Mouse (Mus musculus): Measurements from ENCODE around the gene Map3k12. TPM values are rescaled to one million over a fixed set of nuclear protein-coding genes. Genes with fewer than 3 reads are reported as not detected.
A peak's percentile ranks its signal among the peaks of the same experiment; 100 is the strongest.

Map3k12 gene
- total RNA-seq, 2 experiments from 2014 or later = 13.2 to 13.4 TPM

DNA sequence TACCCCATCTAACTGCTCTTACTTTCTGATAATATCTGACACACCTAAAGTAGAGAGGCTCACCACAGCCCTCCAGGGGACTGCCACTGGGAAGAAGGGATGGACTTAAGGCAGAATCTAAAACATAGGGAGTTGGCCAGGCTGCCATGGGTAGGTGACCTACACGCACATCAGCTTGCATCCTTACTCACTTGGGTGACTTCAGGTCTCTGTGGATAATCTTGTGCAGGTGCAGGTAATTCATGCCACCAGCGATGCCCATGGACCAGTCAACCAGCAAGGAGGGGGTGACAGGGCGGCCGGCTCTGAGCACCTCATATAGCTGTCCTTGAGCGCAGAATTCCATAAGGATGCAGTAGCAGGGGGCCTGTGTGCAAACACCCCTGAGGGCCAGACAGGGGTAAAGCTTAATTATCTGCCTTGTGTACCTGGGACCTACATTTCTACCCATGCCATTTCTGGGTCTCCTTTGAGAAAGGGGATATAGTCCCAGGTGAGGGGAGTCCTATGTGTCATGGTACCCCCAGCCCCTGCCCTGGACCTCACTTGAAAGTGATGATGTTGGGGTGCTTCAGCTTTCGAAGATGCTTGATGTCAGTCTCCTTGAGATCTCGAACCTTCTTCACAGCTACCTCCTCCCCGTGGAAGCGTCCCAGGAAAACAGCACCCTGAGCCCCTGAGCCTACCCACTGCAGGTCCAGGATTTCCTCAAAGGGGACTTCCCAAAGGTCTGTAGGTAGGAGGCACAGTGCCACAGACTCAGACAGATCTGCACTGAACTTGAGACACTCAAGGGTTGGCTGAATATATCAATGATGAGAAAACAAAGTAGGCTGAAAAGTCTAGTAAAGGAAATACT lies 12.7 kb downstream of the Map3k12 start:
- no peak for DNase-seq (ENCODE audit: low spot score in 2 of 2)

DNA sequence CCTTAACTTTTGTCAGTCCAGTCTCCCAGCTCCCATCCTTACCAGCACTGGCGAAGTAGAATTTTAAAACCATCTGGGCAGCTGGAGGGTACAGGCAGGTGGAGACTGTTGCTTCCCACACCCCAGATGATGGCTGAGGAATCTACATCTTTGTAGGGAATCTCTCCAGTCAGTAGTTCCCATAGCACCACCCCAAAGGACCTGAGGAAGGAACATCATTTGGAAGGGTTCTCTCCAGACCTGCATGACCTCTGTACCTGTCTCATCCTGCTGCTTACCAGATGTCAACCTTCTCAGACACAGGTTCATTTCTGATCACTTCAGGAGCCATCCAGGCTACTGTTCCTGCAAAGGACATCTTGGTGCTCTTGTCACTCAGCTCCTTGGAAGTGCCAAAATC lies 13.4 kb downstream of the Map3k12 start, which contains the start of gene Gm10337:
TSS of gene Gm10337 (plus strand) at position 276 of the 400 bp plus-strand sequence.
- no peak for DNase-seq (ENCODE audit: low spot score in 2 of 2)

DNA sequence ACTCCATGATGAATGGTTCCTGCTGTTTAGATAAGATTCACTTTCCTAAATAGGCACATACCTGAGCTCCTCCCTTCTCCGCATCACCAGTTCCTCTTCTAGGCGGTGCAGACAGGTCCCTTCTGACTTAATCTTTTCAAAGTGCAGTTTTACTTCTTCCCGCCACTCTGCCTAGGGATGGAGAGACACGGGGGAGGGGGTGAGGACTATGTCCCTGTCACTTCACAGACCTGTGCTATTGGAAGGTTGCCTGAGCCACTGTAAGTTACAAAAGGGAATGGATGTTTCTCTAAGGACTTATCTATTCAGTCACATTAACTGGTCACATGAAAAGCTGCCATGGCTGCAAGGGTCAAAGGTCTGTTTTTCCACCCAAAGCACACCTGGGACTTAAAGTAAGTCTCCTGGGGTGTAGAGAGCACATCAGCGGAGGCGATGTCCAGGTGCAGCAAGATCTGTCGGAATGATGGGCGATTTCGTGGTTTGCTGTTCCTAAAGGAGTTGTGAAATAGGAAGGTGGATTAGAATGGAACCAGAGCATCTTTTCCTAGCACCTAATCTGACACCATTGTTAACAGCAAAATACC lies 14.5 kb downstream of the Map3k12 start:
- no peak for DNase-seq (ENCODE audit: low spot score in 2 of 2)

DNA sequence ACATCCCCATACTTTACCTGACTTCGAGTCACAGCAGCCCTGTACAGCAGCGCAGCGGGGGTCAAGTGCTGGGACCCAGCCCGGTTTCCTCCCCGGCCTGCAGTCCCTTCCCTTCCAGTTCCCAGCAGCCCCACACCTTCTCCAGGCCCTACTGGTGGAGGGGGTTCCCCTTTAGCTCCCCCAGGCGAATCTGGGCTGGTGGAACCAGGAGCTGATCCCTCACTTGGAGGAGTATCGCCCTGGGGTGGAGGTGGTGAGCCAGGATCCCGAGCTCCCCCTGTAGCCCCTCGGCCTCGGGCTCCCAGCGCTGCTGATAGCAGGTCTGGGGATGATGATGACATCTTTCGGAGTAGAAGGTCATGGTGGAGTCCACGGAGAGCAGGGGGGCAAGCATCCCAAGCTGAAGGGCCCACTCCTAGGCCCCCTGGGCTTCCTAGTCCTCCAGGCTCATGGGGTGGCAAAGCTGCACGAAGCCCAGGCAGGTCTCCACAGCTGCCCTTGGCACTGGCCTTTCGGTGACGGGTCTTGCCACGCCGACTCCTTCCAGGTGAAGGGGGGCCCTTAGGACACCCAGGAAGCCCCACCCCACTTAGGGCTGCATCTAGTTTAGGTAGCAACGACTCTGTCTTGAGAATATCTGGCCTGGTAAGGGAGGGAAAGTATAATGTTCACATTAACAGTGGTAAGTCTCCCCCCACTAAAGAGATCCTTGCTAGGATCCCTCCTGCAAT lies 15.6 kb downstream of the Map3k12 start:
- DNase-seq (ENCODE audit: low spot score in 2 of 2) = no peak

DNA sequence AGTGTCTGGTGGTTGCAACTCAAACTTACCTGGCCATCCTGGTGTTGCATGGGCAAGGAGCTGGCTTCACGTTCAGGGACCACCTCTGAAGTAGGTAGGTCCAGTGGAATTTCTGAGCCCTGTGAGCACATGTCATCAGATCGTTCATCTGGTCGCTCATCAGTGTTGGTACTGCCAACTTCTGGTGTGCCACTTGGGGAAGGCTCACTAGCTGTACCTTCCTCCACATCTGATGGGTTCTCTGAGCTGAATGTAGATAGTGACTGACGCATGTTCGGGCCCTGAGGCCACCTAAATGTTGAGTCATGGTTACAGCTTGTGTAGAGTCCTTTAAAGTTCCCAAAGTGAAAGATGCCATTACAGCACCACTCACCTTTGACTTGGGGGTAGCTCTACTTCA lies 16.4 kb downstream of the Map3k12 start:
- no peak for DNase-seq (ENCODE audit: low spot score in 2 of 2)

DNA sequence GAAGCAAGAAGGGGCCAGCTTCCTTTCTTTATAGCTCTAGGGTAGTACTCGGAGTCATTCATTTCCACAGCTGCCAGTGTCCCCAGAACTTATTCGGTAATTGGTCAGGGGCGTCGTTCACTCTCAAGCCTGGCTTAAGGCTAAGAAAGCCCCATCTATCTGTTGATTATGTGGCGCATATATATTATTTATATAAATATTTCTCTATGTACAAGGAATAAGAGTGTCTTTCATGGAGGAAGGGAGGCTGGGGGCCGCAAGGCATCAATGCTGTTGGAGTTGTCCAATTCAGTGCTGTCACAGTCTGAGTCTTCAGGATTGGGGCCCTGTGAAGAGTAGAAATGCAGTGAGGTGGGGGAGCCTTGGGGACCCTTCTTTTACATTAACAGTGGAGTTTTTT lies 17.0 kb downstream of the Map3k12 start:
- no peak for DNase-seq (ENCODE audit: low spot score in 2 of 2)

DNA sequence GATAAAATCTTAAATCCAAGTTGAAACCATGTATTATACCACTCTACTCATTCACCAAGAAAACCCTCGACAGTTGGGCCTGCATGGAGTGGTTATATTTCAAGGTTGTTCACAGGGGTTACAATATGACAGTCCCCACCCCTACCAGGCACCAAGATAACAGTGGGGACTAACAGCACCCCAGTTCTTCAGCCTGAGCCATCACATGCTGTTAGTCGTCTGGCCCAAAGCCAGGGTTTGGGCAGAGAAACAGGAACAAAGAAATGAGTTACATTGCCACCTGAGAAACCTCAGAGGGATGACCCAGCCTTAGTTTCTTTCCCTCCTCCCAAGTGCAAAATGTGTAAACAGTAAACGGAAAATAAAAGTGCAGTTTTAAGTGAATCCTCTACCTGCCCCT lies 17.5 kb downstream of the Map3k12 start:
- no peak for DNase-seq (ENCODE audit: low spot score in 2 of 2)

DNA sequence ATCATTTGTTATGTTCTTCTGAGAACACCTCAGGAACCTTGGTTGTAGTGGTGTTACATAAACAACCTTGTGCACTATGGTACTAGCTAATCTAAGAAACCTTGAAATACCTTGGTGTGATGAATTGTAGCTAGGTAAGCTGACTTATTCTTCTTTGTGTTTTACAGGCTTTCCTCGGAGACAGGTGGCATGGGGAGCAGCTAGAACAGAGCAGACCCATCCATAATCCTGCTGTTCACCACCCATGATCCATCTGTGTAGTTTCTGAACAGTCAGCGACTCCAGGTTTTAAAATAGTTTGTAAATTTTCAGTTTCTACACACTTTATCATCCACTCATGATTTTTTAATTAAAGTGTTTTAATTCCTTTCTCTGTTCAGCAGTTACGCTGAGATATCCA lies 18.5 kb downstream of the Map3k12 start:
- DNase-seq (ENCODE audit: low spot score in 2 of 2) = no peak

DNA sequence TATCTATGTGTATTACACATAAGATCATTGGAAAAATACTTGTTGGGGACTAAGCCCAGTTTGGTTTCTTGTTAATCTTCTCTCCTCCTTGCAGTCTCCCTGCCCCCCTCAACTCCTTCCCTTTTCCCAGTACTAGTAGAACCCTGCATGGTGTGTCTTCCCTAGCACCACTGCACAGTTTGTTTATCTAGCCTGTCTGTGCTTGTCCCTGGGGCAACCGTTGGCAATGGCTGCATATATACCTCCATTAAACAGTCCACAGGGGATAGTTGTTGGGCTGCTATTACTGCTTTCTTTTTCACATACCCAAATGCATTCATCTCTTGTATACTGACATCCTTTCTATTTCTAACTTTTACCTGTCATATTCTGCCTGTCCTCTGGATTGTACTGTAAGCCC lies 29.2 kb downstream of the Map3k12 start:
- DNase-seq (ENCODE audit: low spot score in 2 of 2) = no peak

DNA sequence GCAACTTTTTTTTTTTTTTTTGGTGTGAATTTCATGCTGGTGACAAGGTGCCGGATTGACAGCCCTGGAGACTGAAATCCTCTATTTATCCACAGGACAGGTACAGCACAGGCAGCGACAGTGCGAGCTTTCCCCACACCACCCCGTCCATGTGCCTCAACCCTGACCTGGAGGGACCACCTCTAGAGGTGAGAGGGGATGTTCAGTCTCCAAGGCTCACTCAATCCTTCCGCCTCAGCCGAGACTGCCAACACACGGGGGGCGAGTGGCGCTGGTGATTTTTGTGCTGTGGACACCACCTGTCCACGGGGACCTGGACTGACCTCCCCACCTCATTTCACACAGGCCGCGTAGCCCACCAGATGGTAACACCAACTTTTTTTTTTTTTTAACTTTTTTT lies 31.0 kb downstream of the Map3k12 start:
- no peak for DNase-seq (ENCODE audit: low spot score in 2 of 2)

DNA sequence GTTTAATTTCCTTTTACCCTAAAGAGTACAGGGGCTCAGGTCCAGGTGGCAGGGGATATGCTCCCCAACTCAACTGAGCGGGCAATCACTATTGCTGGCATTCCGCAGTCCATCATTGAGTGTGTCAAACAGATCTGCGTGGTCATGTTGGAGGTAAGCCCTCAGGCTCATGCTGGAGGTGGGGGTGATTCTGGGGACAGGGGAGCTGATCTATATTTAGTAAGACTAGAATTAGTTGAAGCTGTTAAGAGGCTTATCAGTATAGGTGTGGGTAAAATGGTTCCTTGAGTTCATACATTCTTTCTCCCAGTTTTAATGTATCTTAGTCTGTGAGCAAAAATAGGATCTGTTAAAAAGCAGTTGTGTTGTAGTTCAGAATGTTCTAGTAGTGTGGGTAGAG lies 33.7 kb downstream of the Map3k12 start:
- DNase-seq (ENCODE audit: low spot score in 2 of 2) = no peak

DNA sequence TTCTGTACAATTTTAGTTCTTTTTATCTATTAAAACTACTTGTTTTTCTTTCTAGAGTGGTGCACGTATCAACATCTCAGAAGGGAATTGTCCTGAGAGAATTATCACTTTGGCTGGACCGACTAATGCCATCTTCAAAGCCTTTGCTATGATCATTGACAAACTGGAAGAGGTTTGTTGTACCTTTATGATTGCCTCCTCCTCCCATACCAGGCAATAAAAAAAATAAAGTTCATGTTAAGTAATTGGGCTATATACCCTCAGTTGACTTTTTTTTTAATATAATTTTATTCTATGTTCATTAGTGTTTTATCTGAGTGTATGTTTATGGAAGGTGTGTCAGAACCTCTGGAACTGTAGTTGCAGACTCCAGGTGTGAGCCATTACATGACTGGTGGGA lies 42.3 kb downstream of the Map3k12 start:
- DNase-seq (ENCODE audit: low spot score in 2 of 2) = no peak

DNA sequence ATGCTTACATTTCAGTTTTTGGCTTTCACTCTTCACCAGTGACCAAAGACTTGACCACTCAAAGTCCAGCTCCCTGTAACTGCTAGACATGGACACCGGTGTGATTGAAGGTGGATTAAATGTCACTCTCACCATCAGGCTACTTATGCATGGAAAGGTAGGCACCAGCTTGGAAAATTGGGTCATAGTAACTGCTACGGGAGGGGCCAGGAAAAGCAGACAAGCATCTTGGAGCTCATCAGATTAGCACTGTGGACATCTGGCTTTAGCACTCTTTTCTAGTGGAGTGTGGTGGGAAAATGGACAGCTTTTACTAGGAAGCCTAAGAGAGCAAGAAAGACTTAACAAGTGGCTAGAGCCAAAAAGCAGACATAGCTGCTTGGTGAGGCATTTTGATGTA lies 43.6 kb downstream of the Map3k12 start:
- no peak for DNase-seq (ENCODE audit: low spot score in 2 of 2)

DNA sequence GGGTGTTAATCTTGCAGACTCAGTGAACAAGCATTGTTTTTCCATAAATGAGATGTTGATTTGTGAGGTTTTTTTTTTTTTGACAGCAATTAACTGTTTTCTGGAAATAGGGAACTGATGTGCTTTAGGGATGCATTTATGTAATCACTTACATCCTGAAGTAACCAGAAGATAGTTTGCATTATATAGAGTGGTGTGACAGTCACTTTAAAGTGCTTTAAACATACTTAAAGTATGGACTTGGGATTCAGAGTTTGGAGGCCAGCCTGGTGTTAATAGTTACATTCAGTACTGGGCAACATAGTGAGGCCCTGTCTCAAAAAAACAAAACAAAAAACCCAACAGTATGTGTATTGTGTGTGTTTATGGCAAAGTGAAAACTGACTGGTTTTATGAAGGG lies 45.1 kb downstream of the Map3k12 start:
- no peak for DNase-seq (ENCODE audit: low spot score in 2 of 2)

DNA sequence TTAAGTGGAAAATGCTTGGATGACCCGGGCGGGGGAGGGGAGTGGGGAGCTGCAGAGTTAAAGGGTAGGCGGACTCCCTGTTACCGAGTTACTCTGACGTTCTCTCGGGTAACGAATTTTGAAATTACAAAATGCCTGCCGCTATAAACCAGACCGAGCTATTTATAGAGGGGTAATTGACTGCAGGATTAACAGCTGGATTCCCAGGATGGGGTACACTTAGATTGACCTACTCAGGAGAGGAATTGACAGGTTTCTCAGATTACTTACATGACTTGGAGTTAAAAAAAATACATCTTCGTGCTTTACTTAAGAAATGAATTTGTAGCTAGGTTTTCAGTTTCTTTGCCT lies 45.6 kb downstream of the Map3k12 start:
- no peak for DNase-seq (ENCODE audit: low spot score in 2 of 2)

DNA sequence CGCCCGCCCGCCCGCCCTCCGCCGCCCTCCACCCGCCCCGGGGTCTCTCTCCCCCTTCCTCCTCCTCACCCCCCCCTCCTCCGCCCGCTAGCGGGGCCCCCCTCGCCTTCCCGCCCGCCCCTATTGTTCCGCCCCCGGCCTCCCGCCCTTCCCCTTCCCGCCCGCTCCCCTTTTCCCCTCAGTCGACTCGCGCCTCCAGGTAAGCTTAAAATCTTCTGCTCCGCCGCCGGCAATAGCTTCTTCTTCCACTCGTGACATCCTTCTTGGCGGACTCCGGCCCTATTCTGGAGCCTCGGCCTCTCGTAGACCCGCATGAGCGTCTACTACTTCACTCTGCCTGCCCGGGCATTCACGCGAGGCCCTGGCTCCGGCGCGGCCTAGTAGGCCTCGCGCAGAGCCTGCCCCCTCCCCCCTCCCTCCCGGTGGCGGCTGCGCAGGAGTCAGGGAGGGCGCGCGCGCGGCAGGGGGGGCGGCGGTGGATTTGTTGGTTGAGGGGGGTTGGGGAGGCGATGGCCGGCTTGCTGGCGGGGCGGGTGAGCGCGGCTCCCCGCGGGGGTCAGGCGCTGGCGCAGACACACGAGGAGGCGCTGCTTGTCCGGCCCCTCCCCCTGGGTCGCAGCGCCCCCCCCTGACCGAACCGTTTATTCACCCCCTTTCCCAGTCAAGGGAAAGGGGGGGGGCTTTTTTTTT lies 46.1 kb downstream of the Map3k12 start:
- DNase-seq (ENCODE audit: low spot score in 2 of 2) = peak; percentile 69 to 78

DNA sequence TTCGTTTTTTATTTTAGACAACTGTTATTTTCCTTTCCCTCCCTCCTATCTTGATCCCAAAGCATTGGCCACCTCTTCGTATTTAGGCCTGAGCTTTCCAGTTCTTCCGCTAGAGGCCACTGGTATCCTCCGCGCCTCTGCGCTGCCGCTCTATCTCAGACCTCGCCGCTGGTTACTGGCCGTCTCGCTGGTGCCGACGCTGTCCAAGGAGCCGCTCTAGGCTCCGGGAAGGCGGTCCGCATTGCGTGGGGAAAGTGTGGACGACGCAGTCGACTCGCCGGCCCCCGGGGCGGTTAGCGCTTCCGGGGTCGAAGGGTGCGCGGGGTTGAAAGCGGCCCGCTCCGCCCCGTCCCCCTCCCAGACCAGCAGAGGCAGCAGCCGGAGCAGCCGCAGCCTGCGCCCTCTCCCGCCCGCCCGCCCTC lies 46.7 kb downstream of the Map3k12 start, which contains the start of gene Pcbp2:
TSS of gene Pcbp2 (plus strand) at position 357 of the 422 bp plus-strand sequence.
- DNase-seq (ENCODE audit: low spot score in 2 of 2) = peak; percentile 92 to 94

DNA sequence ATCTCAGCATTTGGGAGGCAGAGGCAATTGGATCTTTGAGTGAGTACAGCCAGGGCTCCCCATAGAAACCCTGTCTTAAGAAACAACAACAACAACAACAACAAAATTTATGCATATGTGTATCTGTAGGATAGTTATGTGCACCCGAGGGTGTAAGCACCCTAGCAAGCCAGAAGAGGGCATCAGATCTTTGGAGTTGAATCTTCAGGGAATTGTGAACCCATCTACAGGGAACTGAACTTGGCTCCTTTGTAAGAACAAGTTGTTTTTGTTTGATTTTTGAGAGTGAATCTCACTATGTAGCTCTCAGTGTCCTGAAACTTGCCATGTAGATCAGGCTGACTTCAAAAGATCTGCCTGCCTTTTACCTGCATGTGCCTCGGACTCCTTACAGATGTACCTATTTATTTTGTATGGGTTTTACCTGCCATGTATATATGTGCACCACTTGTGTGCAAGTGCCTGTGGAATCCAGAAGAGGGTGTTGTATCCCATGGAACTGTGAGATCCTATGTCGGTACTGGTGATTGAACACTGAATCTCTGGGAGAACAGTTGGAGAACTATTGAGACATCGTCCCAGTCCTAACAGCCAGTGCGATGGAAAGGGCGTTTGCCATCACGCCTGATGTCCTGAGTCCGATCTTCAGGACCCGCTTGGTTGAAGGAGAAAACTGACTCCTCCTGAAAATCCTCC lies 48.0 kb downstream of the Map3k12 start:
- no peak for DNase-seq (ENCODE audit: low spot score in 2 of 2)

DNA sequence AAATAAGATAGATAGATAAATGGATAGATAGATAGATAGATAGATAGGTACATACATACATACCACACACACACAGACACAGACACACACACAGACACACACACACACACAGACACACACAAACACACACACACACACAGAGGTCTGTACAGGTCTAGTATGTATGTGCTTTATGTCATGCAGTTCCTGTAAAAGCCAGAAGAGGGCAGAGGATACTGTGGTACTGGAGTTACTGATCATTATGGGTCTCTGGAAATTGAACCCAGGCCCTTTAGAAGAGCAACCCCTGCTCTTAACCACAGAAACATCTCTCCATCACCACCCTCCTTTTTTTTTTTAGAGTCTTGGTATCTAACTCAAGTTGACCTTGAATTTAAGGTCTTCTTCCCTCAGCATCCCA lies 53.2 kb downstream of the Map3k12 start:
- DNase-seq (ENCODE audit: low spot score in 2 of 2) = no peak

DNA sequence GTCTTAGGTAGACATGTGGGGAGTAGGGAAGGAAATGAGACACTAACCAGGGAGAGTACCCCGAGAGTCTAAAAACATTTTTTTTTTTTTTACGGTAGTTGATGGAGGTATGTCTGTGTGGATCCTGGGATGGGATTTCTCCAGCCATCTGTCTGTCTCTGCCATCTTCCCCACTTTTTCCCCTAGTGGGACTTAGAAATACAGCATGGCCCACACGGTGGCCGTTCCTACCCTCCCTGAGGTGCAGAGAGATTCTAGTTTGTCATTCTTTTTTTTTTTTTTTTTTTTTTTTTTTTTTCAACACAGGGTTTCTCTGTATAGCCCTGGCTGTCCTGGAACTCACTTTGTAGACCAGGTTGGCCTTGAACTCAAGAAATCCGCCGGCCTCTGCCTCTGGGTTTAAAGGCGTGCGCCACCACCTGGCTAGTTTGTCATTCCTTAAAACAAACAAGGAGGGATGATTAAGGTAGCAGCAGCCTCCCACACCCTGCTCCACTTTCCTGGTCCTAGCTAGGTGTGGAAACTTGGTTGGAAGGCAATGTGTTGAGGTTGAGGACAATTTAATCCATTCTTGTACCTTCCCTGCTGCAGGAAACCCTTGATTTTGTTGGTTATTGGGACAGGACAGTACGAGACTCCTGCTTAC lies 55.3 kb downstream of the Map3k12 start:
- no peak for DNase-seq (ENCODE audit: low spot score in 2 of 2)
